Mouse (Mus musculus): ENCODE results near the gene Ak9. TPM values are rescaled to one million over a fixed set of nuclear protein-coding genes. Genes with fewer than 3 reads are reported as not detected.

Ak9 gene
- polyA plus RNA-seq, 1 experiment, result 0.06 TPM

GRCm38 (mm10) chr10:41461057-41461722 is 157.4 kb downstream of the Ak9 start:
- H3K27ac ChIP-seq (ENCODE audit: insufficient read depth, low read length), result no peak overlapping the region
- H3K4me3 ChIP-seq (ENCODE audit: insufficient read depth, low read length), result no peak overlapping the region
- TF ChIP-seq CTCF (IDR thresholded peaks at IDR 0.05; ENCODE audit: extremely low read depth, insufficient read depth, low read length) (no peak), POLR2A (IDR thresholded peaks at IDR 0.05; ENCODE audit: extremely low read depth, insufficient read depth, low read length) (no peak)
- H3K4me1 ChIP-seq (ENCODE audit: control insufficient read depth, insufficient read depth, low read length), result no peaks in the 10 kb centered on the region

- H3K4me3 ChIP-seq (ENCODE audit: insufficient read depth, low read length), result no peak overlapping the region
- no peak for TF ChIP-seq CTCF (IDR thresholded peaks at IDR 0.05; ENCODE audit: extremely low read depth, insufficient read depth, low read length)
- TF ChIP-seq POLR2A (IDR thresholded peaks at IDR 0.05; ENCODE audit: extremely low read depth, insufficient read depth, low read length), result no peak
- H3K4me1 ChIP-seq (ENCODE audit: control insufficient read depth, insufficient read depth, low read length), result no peaks in the 10 kb centered on the region
- no peak overlapping the region for H3K27ac ChIP-seq (ENCODE audit: insufficient read depth, low read length)
These were observed 160.7 kb downstream of the Ak9 start for GRCm38 (mm10) chr10:41464401-41464955.

GRCm38 (mm10) chr10:41467325-41467724 is 163.5 kb downstream of the Ak9 start:
- H3K4me1 ChIP-seq (ENCODE audit: control insufficient read depth, insufficient read depth, low read length), result no peaks in the 10 kb centered on the region

GRCm38 (mm10) chr10:41470693-41471092 is 166.9 kb downstream of the Ak9 start:
- Histone ChIP-seq H3K4me3 (ENCODE audit: insufficient read depth, low read length) (no peak overlapping the region), H3K4me1 (ENCODE audit: control insufficient read depth, insufficient read depth, low read length) (no peaks in the 10 kb centered on the region), H3K27ac (ENCODE audit: insufficient read depth, low read length) (no peak overlapping the region)
- no peak for TF ChIP-seq CTCF (IDR thresholded peaks at IDR 0.05; ENCODE audit: extremely low read depth, insufficient read depth, low read length)
- no peak for TF ChIP-seq POLR2A (IDR thresholded peaks at IDR 0.05; ENCODE audit: extremely low read depth, insufficient read depth, low read length)

More at GRCm38 (mm10) chr10:41467325-41467724, 163.5 kb downstream of the Ak9 start:
- no peak for TF ChIP-seq CTCF (IDR thresholded peaks at IDR 0.05; ENCODE audit: extremely low read depth, insufficient read depth, low read length)
- no peak for TF ChIP-seq POLR2A (IDR thresholded peaks at IDR 0.05; ENCODE audit: extremely low read depth, insufficient read depth, low read length)
- no peak overlapping the region for H3K27ac ChIP-seq (ENCODE audit: insufficient read depth, low read length)
- no peak overlapping the region for H3K4me3 ChIP-seq (ENCODE audit: insufficient read depth, low read length)

- H3K4me3 ChIP-seq (ENCODE audit: insufficient read depth, low read length), result no peak overlapping the region
- H3K27ac ChIP-seq (ENCODE audit: insufficient read depth, low read length), result no peak overlapping the region
- TF ChIP-seq POLR2A (IDR thresholded peaks at IDR 0.05; ENCODE audit: extremely low read depth, insufficient read depth, low read length), result no peak
- TF ChIP-seq CTCF (IDR thresholded peaks at IDR 0.05; ENCODE audit: extremely low read depth, insufficient read depth, low read length), result no peak
- H3K4me1 ChIP-seq (ENCODE audit: control insufficient read depth, insufficient read depth, low read length), result peaks cover 3% of the 10 kb centered on the region; the same call in 1 of the 2 replicates
These were observed 168.8 kb downstream of the Ak9 start for GRCm38 (mm10) chr10:41472534-41472933.

GRCm38 (mm10) chr10:41472962-41473481 is 169.2 kb downstream of the Ak9 start:
- H3K4me3 ChIP-seq (ENCODE audit: insufficient read depth, low read length), result no peak overlapping the region
- H3K4me1 ChIP-seq (ENCODE audit: control insufficient read depth, insufficient read depth, low read length), result peaks cover 3% of the 10 kb centered on the region; the same call in 1 of the 2 replicates
- TF ChIP-seq CTCF (IDR thresholded peaks at IDR 0.05; ENCODE audit: extremely low read depth, insufficient read depth, low read length) (no peak), POLR2A (IDR thresholded peaks at IDR 0.05; ENCODE audit: extremely low read depth, insufficient read depth, low read length) (no peak)

GRCm38 (mm10) chr10:41473782-41474468 is 170.1 kb downstream of the Ak9 start:
- TF ChIP-seq CTCF (IDR thresholded peaks at IDR 0.05; ENCODE audit: extremely low read depth, insufficient read depth, low read length) (no peak), POLR2A (IDR thresholded peaks at IDR 0.05; ENCODE audit: extremely low read depth, insufficient read depth, low read length) (no peak)
- no peak overlapping the region for H3K27ac ChIP-seq (ENCODE audit: insufficient read depth, low read length)
- H3K4me3 ChIP-seq (ENCODE audit: insufficient read depth, low read length), result no peak overlapping the region
- peaks cover 3% of the 10 kb centered on the region; the same call in 1 of the 2 replicates for H3K4me1 ChIP-seq (ENCODE audit: control insufficient read depth, insufficient read depth, low read length)

More at GRCm38 (mm10) chr10:41472962-41473481, 169.2 kb downstream of the Ak9 start:
- H3K27ac ChIP-seq (ENCODE audit: insufficient read depth, low read length), result no peak overlapping the region

- Histone ChIP-seq H3K4me3 (ENCODE audit: insufficient read depth, low read length) (no peak overlapping the region), H3K4me1 (ENCODE audit: control insufficient read depth, insufficient read depth, low read length) (peaks cover 3% of the 10 kb centered on the region; the same call in 1 of the 2 replicates), H3K27ac (ENCODE audit: insufficient read depth, low read length) (peak overlapping the region; percentile 29; the same call in 1 of the 2 replicates)
- TF ChIP-seq POLR2A (IDR thresholded peaks at IDR 0.05; ENCODE audit: extremely low read depth, insufficient read depth, low read length) (no peak), CTCF (IDR thresholded peaks at IDR 0.05; ENCODE audit: extremely low read depth, insufficient read depth, low read length) (no peak)
These were observed 171.2 kb downstream of the Ak9 start for GRCm38 (mm10) chr10:41474981-41475391.

Data from cortical plate, adult 2 months (tissue).